Mouse (Mus musculus) embryonic facial prominence, embryonic 15.5 days (tissue): ENCODE data around the gene Slco3a1. TPM values are rescaled to one million over a fixed set of nuclear protein-coding genes. Genes with fewer than 3 reads are reported as not detected.

Experiments
- ATAC-seq: fragments of 200-750 bp; cut with Nextera tagmentation; 2 replicates; pipeline ENCODE4 v1.8.0; 2017; ENCODE audit warnings: low read depth, moderate TSS enrichment; ENCODE audit not compliant: insufficient number of reproducible peaks, low FRiP score, low TSS enrichment
- H3K27ac ChIP-seq: fragments of 300-500 bp; sonication (generic); replicated peaks from 2 replicates; pipeline ENCODE4 v1.5.1; 2015; ENCODE audit warnings: mild to moderate bottlenecking, inconsistent platforms
- H3K27me3 ChIP-seq: fragments of 300-500 bp; sonication (generic); 2 replicates; pipeline ENCODE4 v1.6.1; 2015; ENCODE audit warnings: inconsistent platforms
- H3K36me3 ChIP-seq: fragments of 300-500 bp; sonication (generic); 2 replicates; pipeline ENCODE4 v1.6.1; 2015; ENCODE audit warnings: mild to moderate bottlenecking, inconsistent platforms
- H3K4me1 ChIP-seq: fragments of 300-500 bp; sonication (generic); 2 replicates; pipeline ENCODE4 v1.6.1; 2015; ENCODE audit warnings: inconsistent platforms
- H3K4me2 ChIP-seq: fragments of 300-500 bp; sonication (generic); replicated peaks from 2 replicates; pipeline ENCODE4 v1.6.1; 2015; ENCODE audit warnings: mild to moderate bottlenecking, inconsistent platforms
- H3K4me3 ChIP-seq: fragments of 300-500 bp; sonication (generic); replicated peaks from 2 replicates; pipeline ENCODE4 v1.5.1; 2015; ENCODE audit warnings: mild to moderate bottlenecking, inconsistent platforms
- H3K9ac ChIP-seq: fragments of 300-500 bp; sonication (generic); 2 replicates; pipeline ENCODE4 v1.6.1; 2015; ENCODE audit warnings: inconsistent platforms
- H3K9me3 ChIP-seq: fragments of 300-500 bp; sonication (generic); replicated peaks from 2 replicates; pipeline ENCODE4 v1.6.1; 2016; ENCODE audit warnings: inconsistent platforms
- WGBS: fragments of 180-500 bp; shearing (Covaris S2); methylation state at CpG from one replicate; pipeline ENCODE4 v1.1.7; 2015; 5-methylcytosine and 5-hydroxymethylcytosine counted together
- polyA plus RNA-seq: library from polyadenylated mRNA; unstranded; fragments of >200 nt; fragmentation: Nextera tagmentation; extraction: Ambion mirVana; gene quantifications from 2 replicates; pipeline ENCODE4 v1.2.1, GENCODE M21; 2015

Slco3a1 gene
- polyA plus RNA-seq, 1 experiment from 2014 or later: 20.5 TPM

DNA sequence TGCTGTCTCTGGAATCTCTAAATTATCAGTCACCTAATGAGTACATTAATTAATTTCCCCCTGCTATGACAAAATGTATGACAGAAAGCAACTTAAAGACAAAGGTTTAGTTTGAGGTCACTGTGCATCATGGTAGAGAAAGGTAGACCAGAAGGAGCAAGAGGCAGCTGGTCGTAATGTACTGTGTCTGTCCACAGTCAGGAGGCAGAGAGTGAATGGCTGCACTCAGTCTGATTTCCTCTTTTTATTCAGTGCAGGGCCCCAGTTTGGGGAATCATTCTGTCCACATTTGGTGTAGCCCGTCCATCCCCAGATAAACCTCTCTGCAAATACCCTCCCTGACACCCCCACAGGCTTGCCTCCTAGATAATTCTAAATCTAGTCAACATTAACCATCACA lies 68.9 kb downstream of the Slco3a1 start:
- Histone ChIP-seq H3K9ac (no peak overlapping the region), H3K36me3 (no peaks in the 10 kb centered on the region), H3K27me3 (no peaks in the 10 kb centered on the region), H3K27ac (no peak overlapping the region), H3K9me3 (no peaks in the 10 kb centered on the region), H3K4me1 (0 out of 2 replicates have a peak, but pooled peaks cover 5% of the 10 kb centered on the region), H3K4me3 (no peak overlapping the region), H3K4me2 (no peak overlapping the region)
- ATAC-seq: no peak
- 87% methylated on average over 2 of the region's 2 CpGs for WGBS

DNA sequence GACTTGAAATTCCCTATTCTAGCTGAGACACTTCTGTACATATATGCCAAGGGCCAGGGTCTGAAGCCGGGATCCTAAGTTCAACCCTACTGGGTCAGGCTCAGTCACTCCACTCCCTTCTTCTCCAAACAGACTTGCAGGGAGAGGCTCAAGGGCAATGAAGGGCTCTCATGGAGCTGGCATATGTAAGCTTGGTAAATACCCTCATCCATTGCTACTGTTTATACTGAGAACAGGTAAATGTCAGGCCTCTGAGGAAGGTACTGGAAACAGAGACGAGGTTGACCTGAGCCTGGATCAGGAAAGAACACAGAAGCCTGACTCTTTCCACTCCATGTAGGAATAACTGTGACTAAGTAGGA lies 70.6 kb downstream of the Slco3a1 start:
- no peak for ATAC-seq
- Histone ChIP-seq H3K4me1 (0 out of 2 replicates have a peak, but pooled peaks cover 7% of the 10 kb centered on the region), H3K4me3 (no peak overlapping the region), H3K27ac (no peak overlapping the region), H3K9ac (no peak overlapping the region), H3K9me3 (no peaks in the 10 kb centered on the region), H3K4me2 (no peak overlapping the region), H3K36me3 (no peaks in the 10 kb centered on the region), H3K27me3 (no peaks in the 10 kb centered on the region)
- WGBS: 89% methylated on average over 2 of the region's 2 CpGs

DNA sequence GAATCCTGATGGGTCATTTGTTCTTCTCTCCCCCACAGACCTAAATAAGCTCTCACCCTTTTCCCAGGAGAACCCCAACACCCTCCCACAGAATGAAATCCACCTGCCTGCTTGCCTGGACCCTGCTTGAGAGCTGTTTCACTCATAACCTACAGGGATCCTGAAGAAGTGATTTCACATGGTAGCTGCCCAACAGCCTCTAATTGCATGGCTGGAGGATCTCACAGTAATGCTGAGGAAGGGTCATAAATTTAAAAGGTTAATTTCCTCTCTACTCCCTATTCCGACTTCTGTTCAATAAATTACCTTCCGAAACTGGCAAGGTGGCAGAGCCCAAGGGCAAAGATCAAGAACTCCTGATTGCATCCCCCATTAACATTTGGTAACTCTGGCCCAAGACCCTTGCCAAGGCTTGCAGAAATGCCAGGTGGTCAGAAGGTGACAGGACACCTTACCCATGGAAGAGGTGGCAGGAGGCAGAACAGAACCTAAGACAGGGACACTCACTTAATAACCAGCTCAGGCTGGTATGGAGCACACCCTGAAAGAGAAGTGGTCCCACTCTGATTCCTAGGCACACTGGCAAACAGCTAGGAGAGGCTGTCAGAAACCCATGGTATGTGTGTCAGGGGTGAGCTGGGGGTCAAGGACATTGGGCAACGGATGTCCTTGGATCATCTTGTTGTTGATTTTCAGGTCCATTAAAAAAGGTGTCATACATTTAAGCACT lies 71.1 kb downstream of the Slco3a1 start:
- 87% methylated on average over 3 of the region's 3 CpGs for WGBS
- no peaks in the 10 kb centered on the region for H3K27me3 ChIP-seq
- H3K9ac ChIP-seq: no peak overlapping the region
- no peak overlapping the region for H3K4me2 ChIP-seq
- H3K4me3 ChIP-seq: no peak overlapping the region
- no peak overlapping the region for H3K27ac ChIP-seq
- no peaks in the 10 kb centered on the region for H3K9me3 ChIP-seq
- 0 out of 2 replicates have a peak, but pooled peaks cover 7% of the 10 kb centered on the region for H3K4me1 ChIP-seq
- no peaks in the 10 kb centered on the region for H3K36me3 ChIP-seq
- ATAC-seq: no peak

DNA sequence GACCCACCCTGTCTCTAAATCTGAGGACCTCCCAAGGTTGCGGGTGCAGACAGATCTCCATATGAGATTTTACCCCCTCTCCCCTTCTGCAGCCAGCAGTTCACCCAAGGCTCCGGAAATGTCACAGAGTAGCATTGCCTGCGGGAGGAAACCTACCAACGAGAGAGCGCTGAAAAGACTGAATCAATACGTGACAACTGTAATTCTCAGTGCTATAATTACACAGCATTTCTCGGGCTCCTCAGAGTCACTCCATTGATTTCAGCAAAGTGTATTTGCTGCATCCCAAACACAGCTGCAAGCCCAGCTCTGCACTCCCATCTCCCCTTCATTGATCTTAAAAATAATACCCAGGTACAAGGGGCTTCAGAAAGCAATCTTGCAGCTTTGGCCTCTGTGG lies 82.8 kb downstream of the Slco3a1 start:
- no peak for ATAC-seq
- whole genome bisulfite sequencing: 63% methylated on average over 7 of the region's 7 CpGs
- H3K4me1 ChIP-seq: no peaks in the 10 kb centered on the region

DNA sequence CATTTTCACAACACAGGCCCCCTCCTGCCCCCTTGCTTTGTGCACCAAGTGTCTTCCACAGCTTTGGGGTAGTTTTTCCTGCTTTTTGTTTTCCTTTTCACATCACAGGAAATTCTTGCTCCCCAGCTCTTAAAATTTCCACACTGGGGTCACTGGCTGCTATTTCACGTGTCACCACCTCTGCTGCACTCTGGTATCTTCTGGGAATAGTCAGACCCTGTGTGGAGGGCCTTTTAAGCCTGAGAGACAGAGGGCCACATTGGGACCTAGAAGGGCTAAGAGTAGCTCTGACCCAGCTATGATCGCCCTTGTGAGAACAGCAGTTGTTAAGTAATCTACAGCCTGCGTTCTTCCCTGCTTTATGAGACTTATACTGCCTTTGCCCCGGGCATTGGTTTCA lies 87.7 kb downstream of the Slco3a1 start:
- Histone ChIP-seq H3K27ac (no peak overlapping the region), H3K27me3 (no peaks in the 10 kb centered on the region), H3K4me3 (no peak overlapping the region), H3K9me3 (no peaks in the 10 kb centered on the region), H3K4me2 (no peak overlapping the region), H3K36me3 (no peaks in the 10 kb centered on the region), H3K9ac (no peak overlapping the region), H3K4me1 (no peaks in the 10 kb centered on the region)
- 80% methylated on average over 4 of the region's 4 CpGs for WGBS
- no peak for ATAC-seq

More for the DNA sequence above, 82.8 kb downstream of the Slco3a1 start:
- Histone ChIP-seq H3K27me3 (no peaks in the 10 kb centered on the region), H3K9ac (no peak overlapping the region), H3K4me3 (no peak overlapping the region), H3K9me3 (no peaks in the 10 kb centered on the region), H3K4me2 (no peak overlapping the region), H3K27ac (no peak overlapping the region), H3K36me3 (no peaks in the 10 kb centered on the region)

DNA sequence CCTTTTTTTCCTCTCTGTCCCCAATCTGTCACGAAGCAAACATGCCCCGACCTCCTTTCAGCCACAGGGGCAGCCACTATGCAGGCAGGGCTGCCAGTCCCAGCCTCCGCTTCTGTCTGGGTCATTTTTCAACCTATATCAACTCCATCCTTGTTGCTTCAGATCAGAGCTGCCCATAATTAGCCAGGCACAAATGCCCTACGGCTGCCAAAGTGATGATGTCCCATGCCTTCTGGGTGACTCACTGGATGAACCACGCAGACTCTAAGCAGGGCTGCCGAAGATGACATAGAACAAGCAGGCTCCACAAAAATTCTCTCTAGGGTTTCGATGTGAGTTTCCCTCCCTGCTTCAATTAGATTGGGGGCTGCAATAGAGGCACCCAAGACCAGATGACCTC lies 89.9 kb downstream of the Slco3a1 start:
- no peak for ATAC-seq
- 63% methylated on average over 7 of the region's 7 CpGs for WGBS
- H3K27me3 ChIP-seq: no peaks in the 10 kb centered on the region
- no peak overlapping the region for H3K4me2 ChIP-seq
- no peaks in the 10 kb centered on the region for H3K36me3 ChIP-seq
- no peaks in the 10 kb centered on the region for H3K9me3 ChIP-seq
- H3K4me1 ChIP-seq: no peaks in the 10 kb centered on the region
- no peak overlapping the region for H3K27ac ChIP-seq
- H3K9ac ChIP-seq: no peak overlapping the region
- H3K4me3 ChIP-seq: no peak overlapping the region

DNA sequence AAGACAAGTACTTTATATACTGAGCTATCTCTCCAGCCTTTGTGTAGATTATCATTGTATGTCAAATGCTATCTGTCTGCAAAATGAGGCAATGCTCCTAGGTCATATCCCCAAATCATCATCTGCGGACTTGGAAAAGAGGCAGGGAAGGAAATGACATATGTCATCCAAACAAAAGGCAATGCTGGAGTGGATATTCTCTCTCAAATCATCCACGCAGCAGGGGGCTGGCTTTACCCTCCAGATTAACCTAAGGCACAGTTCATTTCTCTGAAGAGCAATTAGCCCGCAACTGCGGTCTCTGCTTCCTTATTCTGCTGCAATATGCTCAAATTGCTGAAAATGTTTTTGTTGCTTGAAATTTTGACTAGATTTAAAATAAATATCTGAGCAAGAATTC lies 92.1 kb downstream of the Slco3a1 start:
- Histone ChIP-seq H3K4me3 (no peak overlapping the region), H3K27me3 (no peaks in the 10 kb centered on the region), H3K4me1 (peaks cover 11% of the 10 kb centered on the region), H3K36me3 (no peaks in the 10 kb centered on the region), H3K4me2 (no peak overlapping the region), H3K9me3 (no peaks in the 10 kb centered on the region), H3K27ac (no peak overlapping the region), H3K9ac (no peak overlapping the region)
- 53% methylated on average over 4 of the region's 4 CpGs for WGBS
- ATAC-seq: no peak

DNA sequence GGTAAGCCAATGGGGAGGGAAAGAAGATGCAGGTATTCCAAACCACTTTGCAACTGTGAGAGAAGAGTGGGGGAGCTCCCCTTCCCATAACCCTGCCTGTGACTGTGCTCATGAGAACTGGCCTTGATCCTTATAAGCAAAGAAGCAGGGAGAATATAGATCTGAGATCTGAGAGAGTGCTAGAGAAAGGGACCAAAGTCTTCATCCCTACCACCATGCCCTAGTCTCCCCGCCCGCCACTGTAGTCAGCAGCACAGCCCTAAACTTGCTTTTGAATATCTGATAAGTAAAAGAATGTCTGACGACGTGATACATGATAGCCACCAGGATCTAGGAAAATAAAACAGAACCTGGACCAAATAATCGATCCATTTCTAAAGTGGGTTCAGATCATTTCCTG lies 92.8 kb downstream of the Slco3a1 start:
- Histone ChIP-seq H3K36me3 (no peaks in the 10 kb centered on the region), H3K27ac (no peak overlapping the region), H3K27me3 (no peaks in the 10 kb centered on the region), H3K4me1 (peaks cover 14% of the 10 kb centered on the region), H3K4me3 (no peak overlapping the region), H3K9me3 (no peaks in the 10 kb centered on the region), H3K9ac (no peak overlapping the region), H3K4me2 (no peak overlapping the region)
- no peak for ATAC-seq
- WGBS: 74% methylated on average over 5 of the region's 5 CpGs

DNA sequence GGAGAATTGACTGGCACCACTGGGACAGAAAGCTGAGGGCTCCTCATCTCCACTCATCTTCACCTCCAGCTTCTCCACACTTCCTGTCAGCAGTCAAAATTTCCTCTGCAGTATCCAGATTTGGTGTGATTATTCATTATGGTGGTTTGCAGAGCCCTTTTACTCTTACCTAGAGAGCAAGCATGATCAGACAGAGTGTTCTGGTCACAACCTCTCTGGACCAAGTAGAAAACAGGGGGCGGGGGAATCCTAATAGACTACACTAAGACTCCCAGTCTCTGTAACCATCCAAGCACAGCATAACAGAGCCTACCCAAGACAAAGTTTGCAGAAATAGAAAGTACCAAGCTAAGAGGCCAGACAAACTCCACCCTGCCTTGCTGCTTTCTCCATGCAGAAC lies 93.4 kb downstream of the Slco3a1 start:
- ATAC-seq: no peak
- H3K27ac ChIP-seq: no peak overlapping the region

DNA sequence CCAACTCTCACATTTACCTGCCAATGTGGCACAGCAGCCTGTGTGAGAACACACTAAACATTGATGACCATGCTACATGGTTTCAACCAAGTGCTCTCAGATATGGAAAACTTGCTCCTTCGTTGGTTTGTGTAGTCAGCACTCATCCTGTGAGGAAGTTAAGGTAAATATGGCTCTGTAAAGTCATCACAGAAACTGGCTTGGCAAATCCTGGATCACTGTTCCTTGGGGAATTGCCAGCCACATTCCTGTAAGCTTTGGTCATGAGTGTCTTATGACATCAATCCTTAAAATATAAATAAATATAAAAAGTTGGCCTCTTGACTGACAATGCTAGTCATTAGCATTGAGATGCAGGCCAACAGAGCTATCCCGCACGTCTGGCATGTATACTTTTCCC lies 94.8 kb downstream of the Slco3a1 start:
- Histone ChIP-seq H3K27me3 (no peaks in the 10 kb centered on the region), H3K27ac (no peak overlapping the region), H3K9me3 (no peaks in the 10 kb centered on the region), H3K4me1 (peaks cover 15% of the 10 kb centered on the region), H3K4me2 (no peak overlapping the region), H3K36me3 (no peaks in the 10 kb centered on the region), H3K9ac (no peak overlapping the region), H3K4me3 (no peak overlapping the region)
- ATAC-seq: no peak
- WGBS: 67% methylated on average over 3 of the region's 3 CpGs

More for the DNA sequence above, 93.4 kb downstream of the Slco3a1 start:
- no peak overlapping the region for H3K4me3 ChIP-seq
- H3K36me3 ChIP-seq: no peaks in the 10 kb centered on the region
- no peaks in the 10 kb centered on the region for H3K27me3 ChIP-seq
- H3K4me1 ChIP-seq: peaks cover 15% of the 10 kb centered on the region
- 94% methylated on average over 1 of the region's 1 CpGs for WGBS
- H3K4me2 ChIP-seq: no peak overlapping the region
- no peak overlapping the region for H3K9ac ChIP-seq
- H3K9me3 ChIP-seq: no peaks in the 10 kb centered on the region

DNA sequence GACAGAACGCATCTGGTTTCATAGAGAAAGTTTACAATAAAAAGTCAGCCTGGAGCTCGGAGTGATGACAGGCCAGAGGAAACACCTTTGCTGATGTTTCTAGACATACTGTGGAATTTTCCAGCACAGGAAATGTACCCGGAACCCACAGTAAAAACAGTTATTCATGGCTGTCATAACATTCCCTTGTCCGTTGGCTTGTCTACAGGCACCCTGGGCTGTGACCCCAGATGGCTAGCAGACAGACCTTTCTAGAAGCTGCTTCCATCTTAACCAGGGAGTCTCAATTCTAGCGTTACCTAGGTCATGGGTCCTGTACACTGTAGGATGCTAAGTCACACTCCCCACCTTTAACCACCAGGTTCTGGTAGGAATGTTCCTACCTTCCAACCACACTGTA lies 95.3 kb downstream of the Slco3a1 start:
- Histone ChIP-seq H3K27me3 (no peaks in the 10 kb centered on the region), H3K4me1 (peaks cover 15% of the 10 kb centered on the region), H3K4me3 (no peak overlapping the region), H3K9me3 (no peaks in the 10 kb centered on the region), H3K27ac (0 out of 2 replicates have a peak overlapping the region, but pooled peaks have one; percentile 34), H3K36me3 (no peaks in the 10 kb centered on the region), H3K4me2 (no peak overlapping the region), H3K9ac (no peak overlapping the region)
- no peak for ATAC-seq
- 69% methylated on average over 5 of the region's 5 CpGs for WGBS
